Mouse (Mus musculus): Measurements from ENCODE around the gene Thbd.
A peak's percentile ranks its signal among the peaks of the same experiment; 100 is the strongest.

GRCm38 (mm10) chr2:148395131-148396051 is 12.6 kb downstream of the Thbd start, which contains the start of gene Sstr4:
- peak; percentile 67 for TF ChIP-seq CTCF (IDR thresholded peaks at IDR 0.05; ENCODE audit: low read depth)
- TF ChIP-seq EP300 (IDR thresholded peaks at IDR 0.05; ENCODE audit: low read depth): no peak

All from heart, postnatal 0 days (tissue).